Mouse (Mus musculus) CH12.LX (cell line): ENCODE results near the gene Engase. TPM values are rescaled to one million over a fixed set of nuclear protein-coding genes. Genes with fewer than 3 reads are reported as not detected.

Source experiments
- DNase-seq: peaks from one replicate; pipeline ENCODE4 v3.0.0-alpha.2; 2013; ENCODE audit errors: extremely low read depth
- H3K27ac ChIP-seq: 2 replicates; pipeline ENCODE4 v1.5.1; 2012; ENCODE audit warnings: low read depth, mild to moderate bottlenecking, control low read depth, moderate library complexity; ENCODE audit not compliant: insufficient read depth
- H3K27me3 ChIP-seq: replicated peaks from 2 replicates; pipeline ENCODE3; 2012; ENCODE audit warnings: inconsistent platforms
- H3K36me3 ChIP-seq, 2 experiments: replicated peaks in 1 of 2; 2 replicates each; pipeline versions ENCODE3 to v1.6.1; 2012; ENCODE audit warnings: inconsistent platforms in 1 of 2, low read length in 1 of 2, mild to moderate bottlenecking in 1 of 2, mixed read lengths in 1 of 2, moderate library complexity in 1 of 2; ENCODE audit not compliant: control insufficient read depth in 1 of 2, insufficient read depth in 1 of 2
- H3K4me1 ChIP-seq, 2 experiments: 2 replicates each; pipeline ENCODE4 v1.6.1; 2012; ENCODE audit warnings: inconsistent platforms in 1 of 2, moderate library complexity in 1 of 2; ENCODE audit not compliant: insufficient read depth in 2 of 2, control insufficient read depth in 1 of 2
- H3K4me2 ChIP-seq: 2 replicates; pipeline ENCODE4 v1.6.1; 2012; ENCODE audit warnings: low read depth, mild to moderate bottlenecking, control low read depth; ENCODE audit not compliant: poor library complexity, insufficient read depth, severe bottlenecking
- H3K4me3 ChIP-seq, 3 experiments: fragments of 150-350 bp in 1 of 3; sonication (generic) in 1 of 3; replicated peaks in 1 of 3; 2 replicates each; pipeline versions ENCODE3 to v1.5.1; 2011 to 2012; ENCODE audit warnings: low read depth in 2 of 3, low read length in 2 of 3, mild to moderate bottlenecking in 2 of 3, moderate library complexity in 2 of 3, control low read depth in 1 of 3, improper control_type of control experiment in 1 of 3, inconsistent platforms in 1 of 3, mixed read lengths in 1 of 3; ENCODE audit not compliant: poor library complexity in 1 of 3
- H3K79me2 ChIP-seq: replicated peaks from 2 replicates; pipeline ENCODE4 v1.6.1; 2012; ENCODE audit warnings: mild to moderate bottlenecking, moderate library complexity; ENCODE audit not compliant: control insufficient read depth, poor library complexity, insufficient read depth, severe bottlenecking; ENCODE audit errors: extremely low read depth
- H3K9ac ChIP-seq: 2 replicates; pipeline ENCODE4 v1.6.1; 2012; ENCODE audit warnings: low read depth, mild to moderate bottlenecking, control low read depth, moderate library complexity; ENCODE audit not compliant: insufficient read depth
- H3K9me3 ChIP-seq: replicated peaks from 2 replicates; pipeline ENCODE3; 2012; ENCODE audit warnings: low read length, inconsistent platforms, mixed read lengths
- BHLHE40 ChIP-seq: IDR thresholded peaks from 2 replicates; pipeline ENCODE4 v1.6.1; 2011; ENCODE audit warnings: mild to moderate bottlenecking, low read depth, low read length, improper control_type of control experiment
- CHD1 ChIP-seq: IDR thresholded peaks from 2 replicates; pipeline ENCODE4 v1.6.1; 2012; ENCODE audit warnings: low read depth, low read length, improper control_type of control experiment, inconsistent platforms
- CHD2 ChIP-seq: IDR thresholded peaks from 2 replicates; pipeline ENCODE4 v1.6.1; 2011; ENCODE audit warnings: low read length, improper control_type of control experiment
- CTCF ChIP-seq, 2 experiments: IDR thresholded peaks in 1 of 2; conservative IDR thresholded peaks in 1 of 2; 2 replicates each; pipeline ENCODE4 v1.5.1; 2011 to 2012; ENCODE audit warnings: low read depth in 2 of 2, low read length in 2 of 2, improper control_type of control experiment in 1 of 2, inconsistent platforms in 1 of 2, mild to moderate bottlenecking in 1 of 2, moderate library complexity in 1 of 2
- E2F4 ChIP-seq: IDR thresholded peaks from 2 replicates; pipeline ENCODE4 v1.6.1; 2011; ENCODE audit warnings: low read depth, low read length, improper control_type of control experiment; ENCODE audit not compliant: insufficient replicate concordance
- ETS1 ChIP-seq: conservative IDR thresholded peaks from 2 replicates; pipeline ENCODE4 v1.6.1; 2012; ENCODE audit warnings: low read depth, mild to moderate bottlenecking, inconsistent platforms, low read length, improper control_type of control experiment, moderate library complexity
- HCFC1 ChIP-seq: IDR thresholded peaks from 2 replicates; pipeline ENCODE4 v1.6.1; 2012; ENCODE audit warnings: low read depth, mild to moderate bottlenecking, inconsistent platforms, low read length, improper control_type of control experiment
- JUND ChIP-seq: conservative IDR thresholded peaks from 2 replicates; pipeline ENCODE4 v1.6.1; 2011; ENCODE audit warnings: low read depth, low read length, improper control_type of control experiment
- KAT2A ChIP-seq: IDR thresholded peaks from 2 replicates; pipeline ENCODE4 v1.6.1; 2012; ENCODE audit warnings: low read length, improper control_type of control experiment, inconsistent platforms; ENCODE audit not compliant: insufficient replicate concordance
- MAFK ChIP-seq: IDR thresholded peaks from 2 replicates; pipeline ENCODE4 v1.6.1; 2011; ENCODE audit warnings: low read length, improper control_type of control experiment; ENCODE audit not compliant: insufficient replicate concordance
- MAX ChIP-seq: IDR thresholded peaks from 2 replicates; pipeline ENCODE4 v1.6.1; 2011; ENCODE audit warnings: low read length, improper control_type of control experiment
- MAZ ChIP-seq: IDR thresholded peaks from 2 replicates; pipeline ENCODE4 v1.6.1; 2012; ENCODE audit warnings: low read depth, mild to moderate bottlenecking, inconsistent platforms, low read length, improper control_type of control experiment, moderate library complexity
- MXI1 ChIP-seq: IDR thresholded peaks from 2 replicates; pipeline ENCODE4 v1.6.1; 2011; ENCODE audit warnings: mild to moderate bottlenecking, low read depth, low read length, improper control_type of control experiment
- MYC ChIP-seq: IDR thresholded peaks from 2 replicates; pipeline ENCODE4 v1.6.1; 2011; ENCODE audit warnings: low read depth, mild to moderate bottlenecking, improper control_type of control experiment, low read length
- NELFE ChIP-seq: IDR thresholded peaks from 2 replicates; pipeline ENCODE4 v1.6.1; 2011; ENCODE audit warnings: low read depth, low read length, improper control_type of control experiment
- NRF1 ChIP-seq: IDR thresholded peaks from 2 replicates; pipeline ENCODE4 v1.6.1; 2014; ENCODE audit warnings: low read depth, mild to moderate bottlenecking, inconsistent platforms, low read length, improper control_type of control experiment, moderate library complexity
- POLR2A ChIP-seq: IDR thresholded peaks from 2 replicates; pipeline ENCODE4 v1.6.1; 2011; ENCODE audit warnings: low read depth, mild to moderate bottlenecking, improper control_type of control experiment, low read length
- POLR2AphosphoS2 ChIP-seq: IDR thresholded peaks from 2 replicates; pipeline ENCODE4 v1.6.1; 2011; ENCODE audit warnings: low read depth, low read length, improper control_type of control experiment
- RAD21 ChIP-seq: IDR thresholded peaks from 2 replicates; pipeline ENCODE4 v1.6.1; 2011; ENCODE audit warnings: low read depth, mild to moderate bottlenecking, low read length, improper control_type of control experiment, moderate library complexity
- RCOR1 ChIP-seq: conservative IDR thresholded peaks from 2 replicates; pipeline ENCODE4 v1.6.1; 2012; ENCODE audit warnings: low read depth, mild to moderate bottlenecking, inconsistent platforms, low read length, improper control_type of control experiment
- SIN3A ChIP-seq: IDR thresholded peaks from 2 replicates; pipeline ENCODE4 v1.6.1; 2012; ENCODE audit warnings: low read length, improper control_type of control experiment, inconsistent platforms
- TBP ChIP-seq: conservative IDR thresholded peaks from 2 replicates; pipeline ENCODE4 v1.6.1; 2011; ENCODE audit warnings: low read depth, low read length, improper control_type of control experiment
- USF2 ChIP-seq: conservative IDR thresholded peaks from 2 replicates; pipeline ENCODE4 v1.6.1; 2011; ENCODE audit warnings: low read depth, low read length, improper control_type of control experiment
- ZKSCAN1 ChIP-seq: IDR thresholded peaks from 2 replicates; pipeline ENCODE4 v1.6.1; 2012; ENCODE audit warnings: low read depth, inconsistent platforms, low read length, improper control_type of control experiment, borderline replicate concordance
- ZNF384 ChIP-seq: IDR thresholded peaks from 2 replicates; pipeline ENCODE4 v1.6.1; 2012; ENCODE audit warnings: low read depth, low read length, improper control_type of control experiment, inconsistent platforms
- dilution Hi-C: fragments of 300-500 bp; cut with MboI; formaldehyde crosslinking; loops from 2 replicates; pipeline ENCODE4 v1.14.3; 2020; ENCODE audit warnings: low sequenced_read_pairs; ENCODE audit not compliant: extremely low pct_unique_long_range_greater_than_20kb, extremely low pct_ligation_motif_present
- in situ Hi-C: fragments of 300-500 bp; cut with MboI; formaldehyde crosslinking; loops from 3 replicates; pipeline ENCODE4 v1.14.3; 2019; ENCODE audit warnings: low sequenced_read_pairs, low pct_ligation_motif_present, low pct_unique_long_range_greater_than_20kb, mixed read lengths
- polyA plus RNA-seq: library from polyadenylated mRNA; unstranded; fragments of >175 nt; gene quantifications from 2 replicates; pipeline ENCODE4 v1.2.1, GENCODE M21; 2012; ENCODE audit warnings: low read depth; ENCODE audit not compliant: insufficient read length
- total RNA-seq, 2 experiments: library from RNA; depleted of rRNA; stranded (reverse); fragments of 300-350 nt in 1 of 2; fragments of >200 nt in 1 of 2; gene quantifications; 2 replicates each; pipeline ENCODE4 v1.2.3; 2012 to 2014

Gene Engase
- total and polyA plus RNA-seq, 3 experiments = 7.0 to 12.1 (median 9.7) TPM

- Histone ChIP-seq H3K27ac (no peak overlapping the region), H3K27me3 (peaks cover 97% of the 10 kb centered on the region), H3K9me3 (no peaks in the 10 kb centered on the region), H3K4me1 (no peaks in the 10 kb centered on the region; a peak in 1 of 4 replicates), H3K4me3 (no peak overlapping the region), H3K79me2 (no peaks in the 10 kb centered on the region), H3K4me2 (no peak overlapping the region), H3K36me3 (no peaks in the 10 kb centered on the region), H3K9ac (no peak overlapping the region)
- no peak for DNase-seq
- TF ChIP-seq ETS1 (no peak), MYC (no peak), USF2 (no peak), E2F4 (no peak), MAX (no peak), MAFK (no peak), TBP (no peak), JUND (no peak), CTCF (conservative IDR thresholded peaks at IDR 0.05 in 1 of 2, IDR thresholded peaks at IDR 0.05 in 1 of 2; ENCODE audit: low read depth in 2 of 2, low read length in 2 of 2) (no peak), RCOR1 (no peak), POLR2AphosphoS2 (no peak), NRF1 (no peak), MAZ (no peak), CHD1 (no peak), SIN3A (no peak), NELFE (no peak), MXI1 (no peak), ZNF384 (no peak), HCFC1 (no peak), RAD21 (no peak)
- dilution Hi-C loops (no loop called here), in situ Hi-C loops (no loop called here)
Observed at GRCm38 (mm10) chr11:118525059-118525458, 48.4 kb downstream of the Engase start.

DNA sequence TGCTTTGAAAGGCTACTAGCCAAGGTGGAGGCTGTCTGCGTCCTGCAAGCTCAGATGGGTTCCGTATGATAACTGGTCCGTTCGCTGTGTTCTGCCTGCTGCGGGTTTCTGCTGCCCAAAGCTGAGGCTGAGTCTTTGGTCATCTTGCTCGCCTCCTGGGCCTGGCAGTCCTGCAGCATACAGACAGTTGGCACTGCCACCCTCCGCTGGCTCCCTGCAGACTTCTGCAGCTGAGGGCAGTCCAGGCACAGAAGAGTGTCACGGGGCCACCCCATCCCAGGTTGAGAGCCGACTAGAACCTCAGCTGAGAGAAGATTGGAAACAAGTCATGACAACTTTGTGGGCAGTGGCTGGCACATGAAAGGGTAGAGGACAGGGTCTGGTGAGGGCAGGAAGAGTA lies 52.1 kb downstream of the Engase start:
- in situ Hi-C loops (no loop called here), dilution Hi-C loops (no loop called here)
- no peaks in the 10 kb centered on the region for H3K9me3 ChIP-seq
- H3K27me3 ChIP-seq = peaks cover 98% of the 10 kb centered on the region
- no peaks in the 10 kb centered on the region for H3K79me2 ChIP-seq
- H3K36me3 ChIP-seq = no peaks in the 10 kb centered on the region
- peaks cover 0 to 6% of the 10 kb centered on the region in 2 experiments; a peak in 1 of 4 replicates for H3K4me1 ChIP-seq
- no peak overlapping the region for H3K4me2 ChIP-seq
- H3K9ac ChIP-seq = no peak overlapping the region
- DNase-seq = no peak
- TF ChIP-seq MYC = no peak
- TF ChIP-seq RCOR1 = no peak
- no peak for TF ChIP-seq ZKSCAN1
- no peak for TF ChIP-seq POLR2A
- no peak for TF ChIP-seq BHLHE40
- TF ChIP-seq E2F4 = no peak
- TF ChIP-seq ETS1 = no peak
- no peak for TF ChIP-seq CHD2
- no peak for TF ChIP-seq KAT2A
- TF ChIP-seq, all 38 proteins: peak for 0
- H3K27ac ChIP-seq = no peak overlapping the region
- no peak overlapping the region for H3K4me3 ChIP-seq
